Mouse (Mus musculus) right cerebral cortex, adult 18-20 months (tissue): ENCODE results near the gene Sox15.

Experiments used
- DNase-seq: peaks from one replicate; pipeline ENCODE4 v3.0.0; 2022; ENCODE audit warnings: mixed read lengths

Gene Sox15

GRCm38 (mm10) chr11:69703814-69704612 lies 48.9 kb downstream of the Sox15 start:
- no peak for DNase-seq

GRCm38 (mm10) chr11:69704613-69705010 lies 49.5 kb downstream of the Sox15 start:
- DNase-seq, result no peak
